Mouse (Mus musculus): ENCODE measurements around the gene Pkn3.
A peak's percentile ranks its signal among the peaks of the same experiment; 100 is the strongest.

The Pkn3 gene

DNA sequence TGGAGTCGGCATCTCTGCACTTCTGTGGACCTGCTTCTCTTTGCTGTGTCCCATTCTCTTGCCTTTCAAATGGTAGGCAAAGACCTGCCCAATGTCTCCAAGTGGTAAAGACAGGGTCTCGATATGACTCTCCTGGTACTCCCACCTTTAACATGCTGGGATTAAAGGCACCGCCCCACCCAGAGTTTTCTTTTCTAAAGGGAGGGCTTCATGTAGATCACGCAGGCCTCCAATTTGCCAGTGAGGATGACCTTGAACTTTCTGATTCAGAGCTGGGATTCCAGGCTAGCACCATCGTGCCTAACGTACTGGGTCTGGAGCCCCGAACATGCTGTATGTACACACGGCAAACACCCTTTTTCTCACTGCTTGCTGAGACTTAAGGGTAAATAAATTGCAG, 14.2 kb upstream of the Pkn3 start:
- DNase-seq (ENCODE audit: low read depth, low spot score) = no peak

DNA sequence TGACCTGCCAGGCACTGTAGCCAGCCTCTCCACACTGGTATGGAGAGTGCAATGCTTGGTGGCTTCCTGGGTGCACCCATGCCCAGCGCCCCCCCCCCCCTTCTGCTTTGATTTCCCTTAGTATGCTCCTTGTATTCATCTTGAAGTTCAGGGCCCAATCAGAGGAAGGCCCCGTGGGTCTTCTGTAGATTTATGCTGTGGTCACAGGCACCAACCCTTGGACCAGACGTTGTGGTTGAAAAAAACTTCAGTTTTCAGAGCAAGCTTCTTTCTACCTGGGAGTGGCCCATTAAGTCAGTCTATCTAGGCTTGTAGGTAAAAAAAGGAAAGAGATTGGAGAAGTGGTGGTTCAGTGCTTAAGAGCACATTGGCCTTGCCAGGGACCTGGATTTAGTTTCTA, 13.7 kb upstream of the Pkn3 start:
- DNase-seq (ENCODE audit: low read depth, low spot score) = no peak

DNA sequence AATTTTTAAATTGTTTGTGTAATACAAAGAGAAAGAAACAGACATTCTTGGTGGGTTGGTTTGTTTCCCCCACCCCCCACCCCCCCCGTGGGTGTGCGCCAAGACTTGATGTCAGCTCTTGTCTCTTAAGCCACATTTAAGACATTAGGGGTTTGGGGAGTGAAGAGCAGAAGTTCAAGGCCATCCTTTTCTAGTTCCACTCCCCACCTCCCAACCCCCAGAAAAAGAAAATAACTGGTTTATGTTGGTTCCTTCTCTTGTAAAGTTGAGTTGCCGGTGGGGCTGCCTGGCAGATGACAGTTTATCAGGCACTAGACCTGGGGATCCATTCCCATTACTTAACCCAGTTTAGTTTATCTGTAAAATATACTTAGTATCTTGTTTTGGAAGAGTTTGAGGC, 13.2 kb upstream of the Pkn3 start:
- no peak for DNase-seq (ENCODE audit: low read depth, low spot score)

DNA sequence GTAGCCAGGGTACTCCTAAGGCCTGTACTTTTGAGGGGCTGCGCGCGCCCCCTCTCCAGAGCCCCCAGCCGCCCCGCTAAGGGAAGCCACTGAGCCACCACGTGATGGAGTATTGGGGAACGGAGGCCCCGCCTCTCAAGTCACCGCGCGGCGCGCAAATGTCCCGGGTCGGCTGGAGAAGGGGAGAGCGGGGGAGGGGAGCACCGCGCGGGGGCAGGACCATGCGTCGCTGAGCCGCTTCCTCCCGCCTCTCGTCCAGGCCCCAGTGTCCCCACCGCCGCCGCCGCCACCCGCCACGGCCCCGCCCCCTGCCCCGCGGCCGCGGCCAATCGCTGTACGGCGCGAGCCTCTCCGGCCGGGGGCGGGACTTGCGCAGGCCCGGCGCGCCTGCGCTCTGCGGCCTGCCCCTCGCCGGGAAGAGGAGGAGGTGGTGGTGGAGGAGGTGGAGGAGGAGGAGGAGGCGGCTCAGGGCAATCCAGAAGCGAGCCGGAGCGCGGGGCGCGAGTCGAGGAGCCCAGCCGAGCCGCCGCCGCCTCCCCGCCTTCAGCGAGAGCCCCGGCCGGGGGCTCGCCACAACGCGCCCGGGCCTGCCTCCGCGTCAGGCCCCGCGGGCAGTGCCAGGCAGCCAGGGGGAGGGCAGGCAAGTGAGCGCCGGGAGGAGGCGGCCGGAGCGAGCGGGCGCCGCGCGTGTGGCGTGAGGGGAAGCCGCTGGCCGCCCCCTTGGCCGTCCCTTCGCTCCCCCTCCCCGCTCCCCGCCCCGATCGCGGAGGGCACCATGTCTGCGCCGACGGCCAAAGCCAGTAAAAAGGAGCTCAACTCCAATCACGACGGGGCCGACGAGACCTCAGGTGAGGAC, 11.2 kb upstream of the Pkn3 start:
- peak; percentile 91 for DNase-seq (ENCODE audit: low read depth, low spot score)

DNA sequence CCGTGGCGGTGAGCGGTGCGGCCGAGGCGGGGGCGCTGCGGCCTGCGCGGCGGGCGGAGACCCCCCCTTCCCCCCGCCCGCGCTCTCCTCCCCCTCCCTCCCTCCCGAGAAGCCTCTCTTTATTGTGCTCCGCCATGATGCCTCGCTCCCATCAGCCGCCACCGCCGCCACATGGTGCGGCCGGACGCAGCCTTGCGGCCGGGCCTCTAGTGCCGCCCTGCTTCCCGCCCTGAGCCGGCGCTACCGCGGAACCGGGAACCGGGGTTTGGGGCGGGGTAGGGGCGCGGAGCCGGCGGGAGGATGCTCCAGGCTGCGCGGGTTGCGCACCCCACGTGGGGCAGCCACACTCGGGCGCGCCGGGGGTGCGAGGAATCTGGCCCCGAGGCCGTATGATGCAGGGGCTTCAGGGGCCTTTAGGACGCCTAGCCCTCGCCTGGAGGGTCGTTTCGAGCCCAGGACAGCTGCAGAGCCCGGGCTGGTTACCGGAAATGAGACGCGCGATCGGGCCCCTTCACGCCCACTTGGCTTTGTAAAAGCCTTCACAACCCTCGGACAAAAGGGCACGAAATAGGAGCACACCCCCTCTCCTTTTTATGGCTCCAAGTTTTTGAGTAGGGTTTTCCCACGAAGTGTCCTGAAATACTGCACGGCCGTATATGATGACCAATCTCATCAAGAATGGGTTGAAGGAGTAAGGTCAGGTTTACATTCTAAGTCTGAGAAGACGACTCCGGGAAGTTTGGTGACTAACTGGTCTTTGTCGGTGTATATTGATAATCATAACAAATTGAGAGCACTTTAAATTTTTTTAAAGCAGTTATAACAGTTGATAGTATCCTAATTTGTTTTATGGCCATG, 10.2 kb upstream of the Pkn3 start:
- DNase-seq (ENCODE audit: low read depth, low spot score) = no peak

DNA sequence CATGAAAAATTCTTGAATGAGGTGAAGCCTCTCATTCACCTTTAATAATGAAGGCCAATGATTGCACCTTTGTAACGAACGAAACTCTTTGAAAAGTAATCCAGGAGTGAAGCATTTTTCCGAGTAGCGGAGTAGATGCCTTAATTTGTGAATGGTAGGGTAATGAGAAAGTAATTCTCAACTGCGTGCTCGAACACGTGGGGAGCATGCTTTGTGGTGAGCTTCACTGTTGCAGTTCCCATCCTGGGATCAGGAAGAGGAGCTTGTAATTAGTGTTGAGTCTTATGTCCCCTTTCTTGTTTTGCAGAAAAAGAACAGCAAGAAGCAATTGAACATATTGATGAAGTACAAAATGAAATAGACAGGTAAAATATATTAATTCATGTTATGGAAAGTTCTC, 9.5 kb upstream of the Pkn3 start:
- no peak for DNase-seq (ENCODE audit: low read depth, low spot score)

DNA sequence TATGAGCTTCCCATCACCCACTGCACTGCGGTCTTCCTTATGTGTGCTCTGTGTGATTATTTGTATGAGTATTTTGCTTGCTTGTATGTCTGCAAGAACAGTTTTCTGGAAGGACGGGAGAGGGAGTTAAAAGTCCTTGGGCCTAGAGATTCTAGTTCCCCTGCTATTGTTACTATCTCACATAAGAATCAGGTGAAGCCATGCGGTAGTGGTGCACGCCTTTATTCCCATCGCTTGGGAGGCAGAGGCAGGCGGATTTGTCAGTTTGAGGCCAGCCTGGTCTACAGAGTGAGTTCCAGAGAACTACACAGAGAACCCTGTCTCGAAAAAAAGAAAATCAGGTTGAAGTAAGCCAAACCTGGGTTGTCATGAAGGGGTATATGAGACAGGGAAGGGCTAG, 4.6 kb upstream of the Pkn3 start:
- no peak for DNase-seq (ENCODE audit: low read depth, low spot score)

DNA sequence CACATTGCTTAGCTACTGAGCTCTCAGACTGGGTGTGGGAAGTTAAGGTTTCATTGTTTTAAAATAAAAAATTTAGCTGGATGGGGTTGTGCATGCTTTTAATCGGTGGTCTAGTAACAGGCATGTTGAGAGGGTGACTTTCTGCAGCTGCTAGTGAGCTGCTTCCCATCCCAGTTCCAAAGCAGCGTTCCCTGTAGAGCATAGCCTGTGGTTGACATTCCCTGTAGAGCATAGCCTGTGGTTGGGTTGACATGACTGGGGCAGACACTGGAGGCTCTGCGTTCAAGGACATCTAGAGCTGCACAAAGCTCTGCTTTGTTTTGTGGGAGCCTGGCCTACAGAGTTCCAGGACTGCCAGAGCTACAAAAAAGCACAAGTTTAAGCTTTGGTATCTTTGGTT, 4.2 kb upstream of the Pkn3 start:
- DNase-seq (ENCODE audit: low read depth, low spot score) = no peak

DNA sequence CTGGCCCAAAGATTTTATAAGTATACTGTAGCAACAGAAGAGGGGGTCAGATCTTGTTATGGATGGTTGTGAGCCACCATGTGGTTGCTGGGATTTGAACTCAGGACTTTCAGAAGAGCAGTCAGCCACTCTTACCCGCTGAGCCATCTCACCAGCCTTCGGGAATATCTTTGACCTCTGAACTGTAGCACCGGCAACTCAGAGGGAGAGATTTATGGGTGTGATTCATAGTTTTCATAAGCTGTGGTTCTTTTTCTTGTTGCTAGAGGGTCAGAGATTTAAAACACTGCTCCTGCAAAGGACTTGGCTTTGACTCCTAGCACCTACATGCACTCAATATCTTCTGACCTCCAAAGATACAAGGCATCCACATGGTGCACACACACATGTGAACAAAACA, 1.9 kb upstream of the Pkn3 start:
- DNase-seq (ENCODE audit: low read depth, low spot score) = no peak

DNA sequence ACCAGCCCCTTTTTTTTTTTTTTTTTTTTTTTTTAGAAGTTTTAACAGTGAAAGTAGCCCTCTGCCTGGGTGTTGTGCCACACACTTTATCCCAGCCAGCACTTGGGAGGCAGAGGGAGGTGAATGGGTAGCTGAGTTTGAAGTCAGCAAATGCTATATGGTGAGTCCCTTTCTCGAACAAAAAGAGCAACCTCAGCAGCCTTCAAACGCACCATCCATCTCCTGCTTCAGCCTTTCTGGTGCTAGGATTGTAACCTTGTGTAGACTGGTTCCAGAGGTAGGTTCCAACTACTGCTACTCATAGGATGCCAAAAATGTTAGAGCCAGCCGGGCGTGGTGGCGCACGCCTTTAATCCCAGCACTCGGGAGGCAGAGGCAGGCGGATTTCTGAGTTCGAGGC, 1.0 kb upstream of the Pkn3 start:
- DNase-seq (ENCODE audit: low read depth, low spot score) = no peak

DNA sequence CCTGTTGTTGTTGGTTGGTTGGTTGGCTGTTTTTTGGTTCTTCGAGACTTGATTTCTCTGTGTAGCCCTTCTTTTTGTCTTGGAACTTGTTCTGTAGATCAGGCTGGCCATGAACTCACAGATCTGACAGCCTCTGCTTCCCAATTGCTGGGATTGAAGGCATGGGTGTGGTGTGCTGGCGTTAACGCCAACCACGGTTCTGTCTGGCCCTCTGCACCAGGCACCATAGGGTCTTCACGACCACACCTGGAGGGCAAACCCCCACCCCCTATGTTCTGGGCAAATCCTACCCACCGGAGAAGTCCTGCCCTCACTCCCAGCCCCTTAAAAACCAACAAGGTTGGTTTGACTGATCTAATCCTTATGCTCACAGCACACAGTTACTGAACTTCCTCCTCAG, 525 bp upstream of the Pkn3 start:
- no peak for DNase-seq (ENCODE audit: low read depth, low spot score)

DNA sequence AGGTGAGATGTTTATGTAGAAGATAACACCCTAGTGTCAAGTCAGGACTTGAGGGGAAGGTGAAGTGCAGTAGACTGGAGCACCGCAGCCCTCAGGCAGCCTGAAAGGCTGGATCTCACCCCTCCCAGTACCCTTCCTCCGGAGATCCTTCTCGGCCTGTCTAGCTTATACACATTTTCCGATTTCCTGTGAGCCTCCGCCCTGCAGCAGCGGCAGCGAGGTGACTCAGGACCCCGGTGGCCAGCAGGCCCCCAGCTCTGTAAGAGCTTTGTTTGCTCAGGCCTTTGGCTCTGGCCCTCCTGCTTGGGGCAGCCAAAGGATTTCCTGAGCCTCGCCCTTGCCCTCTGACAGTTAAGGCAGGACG, 847 bp downstream of the Pkn3 start:
- no peak for DNase-seq (ENCODE audit: low read depth, low spot score)

DNA sequence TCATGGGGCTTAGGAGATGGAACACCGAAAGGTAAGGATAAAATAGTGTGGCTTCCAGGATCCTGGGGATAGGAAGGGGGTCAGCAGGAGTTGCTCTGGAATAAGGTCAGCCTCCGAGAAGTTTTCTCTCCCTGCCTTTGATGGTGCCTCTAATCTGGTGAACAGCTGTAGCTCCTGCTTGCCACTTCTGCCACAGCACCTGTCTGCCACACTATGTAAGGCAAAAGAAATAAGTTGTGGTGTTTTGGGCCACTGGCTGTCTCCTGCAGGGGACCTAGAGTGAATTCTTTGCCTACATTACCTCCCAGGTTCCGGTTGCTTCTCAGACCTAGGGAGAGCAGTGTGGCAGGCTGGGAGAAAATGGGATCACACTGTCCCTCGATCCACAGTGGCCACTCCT, 1.3 kb downstream of the Pkn3 start:
- DNase-seq (ENCODE audit: low read depth, low spot score) = no peak

DNA sequence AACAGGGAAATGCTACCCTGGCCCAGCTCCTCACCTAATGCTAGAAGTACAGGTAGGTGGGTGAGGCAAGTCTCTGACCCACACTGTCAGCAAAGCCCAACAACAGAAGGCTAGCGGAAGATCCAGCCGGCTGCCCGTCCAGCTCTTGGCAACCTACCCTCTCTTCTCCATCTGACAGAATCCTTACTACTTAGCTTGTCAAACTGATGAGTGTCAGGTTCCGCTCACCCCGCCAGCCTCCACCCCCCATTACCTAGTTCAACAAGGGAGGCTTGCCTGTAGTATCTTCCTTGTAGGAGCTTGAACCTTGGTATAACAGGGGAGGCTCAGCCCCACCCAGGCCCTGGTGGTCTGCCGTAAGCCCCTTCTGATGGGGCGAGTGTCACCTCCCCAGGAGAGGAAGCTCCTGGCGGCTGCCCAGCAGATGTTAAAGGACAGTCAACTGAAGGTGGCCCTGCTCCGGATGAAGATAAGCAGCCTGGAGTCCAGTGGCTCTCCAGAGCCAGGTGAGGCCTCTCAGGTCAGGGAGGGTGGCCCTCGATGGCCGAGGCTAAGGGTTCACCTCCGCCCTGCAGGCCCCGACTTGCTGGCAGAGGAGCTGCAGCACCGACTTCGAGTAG, 2.8 kb downstream of the Pkn3 start:
- DNase-seq (ENCODE audit: low read depth, low spot score) = no peak

DNA sequence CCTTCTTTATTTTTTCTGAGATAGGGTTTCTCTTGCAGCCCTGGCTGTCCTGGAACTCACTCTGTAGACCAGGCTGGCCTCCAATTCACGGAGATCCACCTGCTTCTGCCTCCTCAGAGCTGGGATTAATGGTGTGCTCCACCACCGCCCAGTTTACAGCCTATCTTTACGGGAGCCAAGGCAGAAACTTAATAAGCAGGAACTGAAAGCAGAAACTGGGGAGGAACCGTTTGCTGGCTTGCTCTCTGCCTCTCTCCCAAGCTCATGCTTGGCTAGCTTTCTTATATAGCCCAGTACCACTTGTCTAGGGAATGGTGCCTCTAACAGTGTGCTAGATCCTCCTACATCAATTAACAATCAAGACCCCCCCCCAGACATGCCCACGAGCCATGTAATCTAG, 6.6 kb downstream of the Pkn3 start:
- no peak for DNase-seq (ENCODE audit: low read depth, low spot score)

DNA sequence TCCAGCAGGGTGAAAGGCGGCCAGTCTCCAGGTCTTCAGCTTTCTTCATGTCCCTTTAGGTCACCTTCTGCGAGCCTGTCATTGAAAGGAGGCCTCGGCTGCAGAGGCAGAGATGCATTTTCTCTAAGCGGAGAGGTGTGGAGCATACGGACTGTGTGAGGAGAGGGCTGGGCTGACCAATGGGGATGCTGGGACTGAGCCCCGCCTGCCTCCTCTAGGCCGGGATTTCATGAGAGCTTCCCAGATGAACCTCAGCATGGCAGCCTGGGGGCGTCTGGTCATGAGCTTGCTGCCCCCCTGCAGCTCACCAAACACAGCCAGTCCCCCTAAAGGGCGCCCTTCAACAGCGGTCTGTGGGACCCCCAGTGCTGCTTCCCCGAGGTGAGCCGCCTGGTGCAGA, 7.1 kb downstream of the Pkn3 start:
- no peak for DNase-seq (ENCODE audit: low read depth, low spot score)

DNA sequence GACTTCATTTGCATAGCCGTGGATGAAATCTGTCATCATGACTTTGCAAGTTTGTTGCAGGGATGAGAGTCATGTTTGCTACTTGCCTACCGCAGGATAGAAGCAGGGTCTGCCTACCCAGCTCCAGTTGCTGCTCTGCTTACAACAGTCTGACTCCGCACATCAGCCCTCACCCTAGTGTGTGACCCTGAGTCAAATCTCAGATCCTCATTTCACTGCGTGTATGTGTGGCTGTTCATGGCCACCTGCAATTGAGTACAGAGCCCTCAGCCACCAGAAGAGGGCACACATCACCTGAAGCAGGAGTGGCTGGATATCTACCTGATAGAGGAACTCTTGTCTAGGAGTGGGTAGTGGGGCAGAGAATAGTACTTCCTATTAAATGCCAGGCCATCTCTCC, 9.8 kb downstream of the Pkn3 start:
- DNase-seq (ENCODE audit: low read depth, low spot score) = no peak

DNA sequence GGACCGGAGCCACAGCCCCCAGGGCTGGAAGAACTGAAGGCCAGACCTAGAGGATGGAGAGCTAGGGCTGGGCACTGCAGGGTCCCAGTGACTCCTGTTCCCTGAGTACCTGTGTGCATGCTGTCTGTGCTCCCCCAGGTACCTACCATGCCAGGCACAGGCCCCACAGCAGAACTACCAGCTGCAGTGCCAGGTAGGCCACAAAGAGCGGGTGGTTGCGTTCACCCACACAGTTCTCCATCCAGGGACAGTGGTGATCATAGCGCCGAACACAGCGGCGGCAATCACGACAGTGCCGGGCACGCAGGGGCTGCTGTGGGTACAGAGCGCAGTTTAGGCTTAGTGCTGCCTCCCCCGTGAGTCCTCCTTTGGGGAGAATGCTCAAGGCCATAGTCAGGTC, 14.0 kb downstream of the Pkn3 start:
- DNase-seq (ENCODE audit: low read depth, low spot score) = no peak

DNA sequence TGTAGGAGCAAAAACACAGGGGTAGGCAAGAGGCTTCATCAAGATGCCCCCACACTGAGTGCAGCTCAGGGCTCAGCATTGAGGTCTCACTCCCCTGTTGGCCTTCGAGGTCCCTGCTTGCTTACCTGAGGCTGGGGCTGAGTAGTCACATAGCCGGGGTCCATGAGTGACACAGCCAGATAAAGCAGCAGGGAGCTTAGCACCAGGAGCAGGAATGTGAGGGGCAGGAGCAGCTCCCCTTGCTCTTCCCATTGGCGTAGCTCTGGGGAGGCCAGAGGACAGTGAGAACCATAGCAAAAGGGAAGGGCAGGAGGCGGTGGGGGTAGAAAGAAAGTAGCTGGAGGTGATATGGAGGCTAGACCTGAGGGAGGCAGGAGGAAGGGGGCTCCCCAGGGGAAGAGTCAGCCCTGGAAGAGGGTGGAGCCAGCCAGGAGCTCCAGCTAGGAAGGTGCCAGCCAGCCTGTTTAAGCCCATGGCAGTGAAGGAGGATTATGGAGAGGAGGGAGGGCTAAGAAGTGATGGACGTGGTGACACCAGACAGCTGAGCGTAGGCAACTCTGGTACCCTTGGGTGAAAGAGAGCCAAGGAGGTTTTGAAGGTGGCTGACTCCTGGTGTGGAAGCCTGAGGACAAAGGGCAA, 14.9 kb downstream of the Pkn3 start:
- no peak for DNase-seq (ENCODE audit: low read depth, low spot score)

DNA sequence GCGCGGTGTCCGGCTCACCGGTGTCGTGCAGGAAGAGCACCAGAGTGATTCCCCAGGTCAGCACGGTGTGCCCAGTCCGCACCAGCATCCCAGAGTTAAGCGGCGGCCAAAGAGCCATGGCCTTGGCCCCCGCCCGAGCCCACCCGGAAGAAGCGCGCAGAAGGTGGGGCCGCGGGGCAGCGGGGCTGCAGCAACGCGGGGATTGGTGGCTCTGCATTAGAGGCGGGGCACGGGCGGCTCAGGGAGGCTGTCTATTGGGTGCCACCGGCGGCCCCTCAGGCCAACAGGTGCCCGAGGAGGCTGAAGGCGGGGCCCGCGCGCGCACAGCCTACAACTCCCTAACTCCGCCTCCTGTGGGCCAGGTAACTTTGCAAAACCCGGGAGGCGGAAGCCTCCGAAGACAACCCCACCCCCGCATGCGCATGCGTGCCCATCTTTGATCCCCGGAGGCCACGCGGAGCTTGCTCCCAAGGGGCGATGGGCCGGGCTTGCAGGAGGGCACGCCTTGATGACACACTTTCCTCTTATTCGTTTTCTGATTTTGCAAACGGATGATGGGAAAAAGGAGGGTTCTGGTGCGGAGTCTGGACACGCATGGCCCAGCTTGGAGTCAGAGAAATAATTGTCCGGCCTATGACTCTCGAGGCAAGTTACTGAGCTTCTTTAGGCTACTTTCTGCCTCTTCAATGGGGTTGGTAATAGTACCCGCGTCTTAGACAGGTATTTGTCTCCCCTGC, 16.2 kb downstream of the Pkn3 start, which contains the start of gene Zdhhc12:
Zdhhc12 (minus strand) TSS at position 178 of the 737 bp plus-strand sequence.
- peak; percentile 85 for DNase-seq (ENCODE audit: low read depth, low spot score)

DNA sequence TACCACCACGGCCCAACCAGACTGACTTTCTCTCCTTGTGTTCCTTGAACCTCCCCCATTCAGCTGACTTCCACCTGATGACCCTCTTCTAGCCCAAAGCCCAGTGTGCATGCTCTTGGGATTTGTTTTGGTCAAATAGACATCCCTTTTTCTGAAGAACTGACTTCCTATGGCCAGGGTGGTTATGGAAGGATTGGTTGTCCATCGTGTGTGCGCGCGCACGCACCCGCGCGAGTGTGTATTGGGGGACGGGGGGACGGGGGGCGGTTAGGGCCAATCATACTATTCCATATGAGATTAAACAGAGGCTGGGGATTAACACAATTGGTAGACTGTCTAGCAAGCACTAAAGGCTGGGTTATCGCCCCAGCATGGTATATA, 16.7 kb downstream of the Pkn3 start:
- no peak for DNase-seq (ENCODE audit: low read depth, low spot score)

Data from retina, adult 2 months (tissue).